Mouse (Mus musculus): ENCODE measurements around the gene Bcl3. TPM values are rescaled to one million over a fixed set of nuclear protein-coding genes. Genes with fewer than 3 reads are reported as not detected.
A peak's percentile ranks its signal among the peaks of the same experiment; 100 is the strongest.

The Bcl3 gene
- polyA plus RNA-seq, 1 experiment: 17.3 TPM

DNA sequence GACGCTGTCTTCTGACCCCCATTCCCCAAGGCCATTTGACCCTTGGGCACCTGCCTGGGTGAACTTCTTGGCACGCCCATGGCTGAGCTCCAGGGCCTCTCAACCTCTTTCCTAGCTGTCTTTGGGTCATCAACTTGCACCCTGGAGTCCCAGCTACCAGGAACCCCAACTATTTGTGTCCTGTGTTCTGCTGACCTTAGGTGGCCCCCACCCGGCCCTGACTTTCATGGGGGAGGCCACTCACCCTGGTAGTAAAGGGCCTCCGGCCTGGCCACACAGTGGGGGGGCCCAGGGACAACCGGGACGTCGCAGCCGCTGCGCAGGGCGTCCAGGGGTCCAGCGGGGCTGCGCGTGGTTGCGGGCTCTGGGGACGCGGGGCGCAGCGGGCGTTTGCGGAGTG, 377 bp downstream of the Bcl3 start:
- Histone ChIP-seq H3K4me3 (ENCODE audit: low read depth, low read length) (peak overlapping the region; percentile 71), H3K4me1 (ENCODE audit: control insufficient read depth, insufficient read depth, low read length) (peaks cover 10% of the 10 kb centered on the region), H3K9me3 (replicated peaks; ENCODE audit: control insufficient read depth, insufficient read depth, low read length, poor library complexity, severe bottlenecking) (peaks cover 8% of the 10 kb centered on the region; the same call in 1 of the 2 replicates), H3K27me3 (ENCODE audit: control insufficient read depth, insufficient read depth, low read length, poor library complexity, severe bottlenecking) (no peaks in the 10 kb centered on the region), H3K36me3 (ENCODE audit: control insufficient read depth, insufficient read depth, low read length, poor library complexity, severe bottlenecking) (peaks cover 5% of the 10 kb centered on the region; the same call in 1 of the 2 replicates), H3K9ac (ENCODE audit: low read depth, poor library complexity, severe bottlenecking) (peak overlapping the region; percentile 90), H3K27ac (ENCODE audit: insufficient read depth, low read length) (peak overlapping the region; percentile 42)
- no peak for TF ChIP-seq EP300 (IDR thresholded peaks at IDR 0.05; ENCODE audit: insufficient read depth, low read depth, low read length)
- no peak for TF ChIP-seq CTCF (IDR thresholded peaks at IDR 0.05; ENCODE audit: low read depth, low read length)
- TF ChIP-seq POLR2A (IDR thresholded peaks at IDR 0.05; ENCODE audit: insufficient read depth, low read length): no peak

DNA sequence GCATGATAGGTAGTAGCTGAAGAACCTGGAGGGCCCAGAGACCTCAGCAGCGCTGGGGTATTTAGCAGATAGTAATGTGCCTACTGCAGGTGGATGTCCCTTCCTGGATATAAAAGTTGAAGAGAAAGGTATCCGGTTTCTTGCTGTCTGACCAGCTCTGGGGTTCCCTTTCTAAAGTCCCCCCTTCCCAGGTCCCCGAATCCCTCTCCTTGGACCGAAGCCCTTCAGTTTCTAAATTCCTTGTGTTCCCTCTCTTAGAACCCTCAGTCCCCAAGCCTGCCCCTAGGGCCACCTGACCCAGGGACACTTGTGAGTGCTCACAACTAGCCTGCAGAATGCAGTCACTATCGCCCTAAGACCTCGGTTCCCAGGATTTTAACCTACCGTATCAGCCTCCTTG, 937 bp downstream of the Bcl3 start:
- peak overlapping the region; percentile 90 for H3K9ac ChIP-seq (ENCODE audit: low read depth, poor library complexity, severe bottlenecking)
- no peak overlapping the region; the same call in 1 of the 2 replicates for H3K27ac ChIP-seq (ENCODE audit: insufficient read depth, low read length)
- H3K9me3 ChIP-seq (replicated peaks; ENCODE audit: control insufficient read depth, insufficient read depth, low read length, poor library complexity, severe bottlenecking): peaks cover 8% of the 10 kb centered on the region; the same call in 1 of the 2 replicates
- TF ChIP-seq EP300 (IDR thresholded peaks at IDR 0.05; ENCODE audit: insufficient read depth, low read depth, low read length): no peak
- TF ChIP-seq POLR2A (IDR thresholded peaks at IDR 0.05; ENCODE audit: insufficient read depth, low read length): no peak
- no peak for TF ChIP-seq CTCF (IDR thresholded peaks at IDR 0.05; ENCODE audit: low read depth, low read length)
- H3K4me1 ChIP-seq (ENCODE audit: control insufficient read depth, insufficient read depth, low read length): peaks cover 10% of the 10 kb centered on the region
- H3K4me3 ChIP-seq (ENCODE audit: low read depth, low read length): peak overlapping the region; percentile 71
- peaks cover 5% of the 10 kb centered on the region; the same call in 1 of the 2 replicates for H3K36me3 ChIP-seq (ENCODE audit: control insufficient read depth, insufficient read depth, low read length, poor library complexity, severe bottlenecking)
- H3K27me3 ChIP-seq (ENCODE audit: control insufficient read depth, insufficient read depth, low read length, poor library complexity, severe bottlenecking): no peaks in the 10 kb centered on the region

DNA sequence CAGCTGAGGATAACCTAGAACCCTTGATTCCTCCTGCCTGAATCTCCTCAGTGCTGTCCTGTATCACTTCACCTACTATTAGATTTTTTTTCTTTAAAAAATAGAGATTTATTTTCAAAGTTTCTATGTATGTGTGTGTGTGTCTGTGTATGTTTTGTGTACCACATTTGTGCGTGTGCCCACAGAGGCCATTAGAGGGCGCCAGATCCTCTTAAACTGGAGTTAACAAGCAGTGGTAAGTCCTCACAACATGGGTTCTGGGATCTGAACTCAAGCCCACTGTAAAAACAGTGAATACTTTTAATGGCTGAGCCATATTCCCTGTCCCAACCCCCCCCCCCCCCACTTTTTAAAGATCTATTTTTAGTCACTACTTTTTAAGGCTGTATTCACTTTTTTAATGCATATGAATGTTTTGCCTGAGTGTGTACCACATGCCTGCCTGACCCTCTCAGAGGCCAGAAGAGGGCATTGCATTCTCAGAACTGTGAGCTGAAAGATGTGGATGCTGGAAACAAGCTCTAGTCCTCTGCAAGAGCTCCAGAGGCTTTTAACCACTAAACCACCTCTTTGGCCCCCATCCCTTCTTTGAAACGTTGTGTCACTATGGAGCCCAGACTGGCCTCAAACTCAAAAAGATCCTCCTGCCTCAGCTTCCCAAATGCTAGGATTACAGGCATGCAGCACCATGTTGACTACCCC, 2.1 kb downstream of the Bcl3 start:
- Histone ChIP-seq H3K4me1 (ENCODE audit: control insufficient read depth, insufficient read depth, low read length) (peaks cover 7% of the 10 kb centered on the region), H3K9me3 (replicated peaks; ENCODE audit: control insufficient read depth, insufficient read depth, low read length, poor library complexity, severe bottlenecking) (peaks cover 8% of the 10 kb centered on the region; the same call in 1 of the 2 replicates), H3K36me3 (ENCODE audit: control insufficient read depth, insufficient read depth, low read length, poor library complexity, severe bottlenecking) (peaks cover 5% of the 10 kb centered on the region; the same call in 1 of the 2 replicates), H3K27ac (ENCODE audit: insufficient read depth, low read length) (no peak overlapping the region), H3K27me3 (ENCODE audit: control insufficient read depth, insufficient read depth, low read length, poor library complexity, severe bottlenecking) (no peaks in the 10 kb centered on the region), H3K9ac (ENCODE audit: low read depth, poor library complexity, severe bottlenecking) (no peak overlapping the region), H3K4me3 (ENCODE audit: low read depth, low read length) (no peak overlapping the region)
- TF ChIP-seq POLR2A (IDR thresholded peaks at IDR 0.05; ENCODE audit: insufficient read depth, low read length): no peak
- TF ChIP-seq CTCF (IDR thresholded peaks at IDR 0.05; ENCODE audit: low read depth, low read length): peak; percentile 7
- no peak for TF ChIP-seq EP300 (IDR thresholded peaks at IDR 0.05; ENCODE audit: insufficient read depth, low read depth, low read length)

DNA sequence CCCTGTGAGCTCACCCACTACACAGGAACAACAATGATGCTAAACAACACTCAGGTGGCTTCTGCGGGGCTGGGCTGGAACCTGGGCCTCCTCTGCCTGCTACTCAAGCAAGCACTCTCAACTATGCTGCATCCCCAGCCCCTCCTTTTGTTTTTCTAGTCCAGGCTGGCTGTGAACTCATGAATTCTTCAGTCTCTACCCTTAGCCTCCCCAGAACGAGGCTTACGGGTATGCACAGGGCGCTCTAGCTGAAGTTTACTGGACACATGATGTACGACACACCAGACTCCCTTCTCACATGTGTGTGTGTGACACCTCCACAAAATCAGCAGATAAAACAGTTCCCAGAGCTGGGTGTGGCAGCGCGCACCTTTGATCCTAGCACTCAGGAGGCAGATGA, 3.7 kb downstream of the Bcl3 start:
- Histone ChIP-seq H3K36me3 (ENCODE audit: control insufficient read depth, insufficient read depth, low read length, poor library complexity, severe bottlenecking) (peaks cover 5% of the 10 kb centered on the region; the same call in 1 of the 2 replicates), H3K9me3 (replicated peaks; ENCODE audit: control insufficient read depth, insufficient read depth, low read length, poor library complexity, severe bottlenecking) (peaks cover 8% of the 10 kb centered on the region; the same call in 1 of the 2 replicates), H3K4me1 (ENCODE audit: control insufficient read depth, insufficient read depth, low read length) (peaks cover 7% of the 10 kb centered on the region), H3K4me3 (ENCODE audit: low read depth, low read length) (no peak overlapping the region), H3K27ac (ENCODE audit: insufficient read depth, low read length) (peak overlapping the region; percentile 89), H3K9ac (ENCODE audit: low read depth, poor library complexity, severe bottlenecking) (no peak overlapping the region), H3K27me3 (ENCODE audit: control insufficient read depth, insufficient read depth, low read length, poor library complexity, severe bottlenecking) (no peaks in the 10 kb centered on the region)
- TF ChIP-seq EP300 (IDR thresholded peaks at IDR 0.05; ENCODE audit: insufficient read depth, low read depth, low read length) (no peak), POLR2A (IDR thresholded peaks at IDR 0.05; ENCODE audit: insufficient read depth, low read length) (no peak), CTCF (IDR thresholded peaks at IDR 0.05; ENCODE audit: low read depth, low read length) (no peak)

DNA sequence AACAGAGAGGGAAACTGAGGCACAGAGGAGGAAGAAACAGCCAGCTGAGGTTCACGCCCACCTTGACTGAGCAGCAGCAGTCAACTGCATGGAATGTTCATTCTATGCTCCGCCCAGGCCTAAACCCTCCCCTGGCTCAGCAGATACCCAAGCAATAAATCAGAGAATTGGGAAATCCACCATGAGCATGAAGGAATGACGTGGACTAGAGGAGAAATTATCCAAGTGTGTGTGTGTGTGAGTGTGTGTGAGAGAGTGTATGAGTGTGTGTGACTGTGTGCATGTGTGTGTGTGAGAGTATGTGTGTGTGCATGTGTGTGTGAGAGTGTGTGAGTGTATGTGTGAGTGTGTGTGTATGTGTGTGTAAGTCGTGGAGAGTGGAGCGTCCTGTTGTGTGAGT, 4.1 kb downstream of the Bcl3 start:
- Histone ChIP-seq H3K9ac (ENCODE audit: low read depth, poor library complexity, severe bottlenecking) (no peak overlapping the region), H3K36me3 (ENCODE audit: control insufficient read depth, insufficient read depth, low read length, poor library complexity, severe bottlenecking) (peaks cover 5% of the 10 kb centered on the region; the same call in 1 of the 2 replicates), H3K27ac (ENCODE audit: insufficient read depth, low read length) (peak overlapping the region; percentile 89), H3K9me3 (replicated peaks; ENCODE audit: control insufficient read depth, insufficient read depth, low read length, poor library complexity, severe bottlenecking) (peaks cover 8% of the 10 kb centered on the region; the same call in 1 of the 2 replicates), H3K27me3 (ENCODE audit: control insufficient read depth, insufficient read depth, low read length, poor library complexity, severe bottlenecking) (no peaks in the 10 kb centered on the region), H3K4me3 (ENCODE audit: low read depth, low read length) (no peak overlapping the region), H3K4me1 (ENCODE audit: control insufficient read depth, insufficient read depth, low read length) (peaks cover 7% of the 10 kb centered on the region)
- TF ChIP-seq POLR2A (IDR thresholded peaks at IDR 0.05; ENCODE audit: insufficient read depth, low read length) (no peak), EP300 (IDR thresholded peaks at IDR 0.05; ENCODE audit: insufficient read depth, low read depth, low read length) (no peak), CTCF (IDR thresholded peaks at IDR 0.05; ENCODE audit: low read depth, low read length) (no peak)

All from ES-Bruce4 (cell line).